Mouse (Mus musculus) ovary, postnatal 14 days (tissue): ENCODE measurements at regions not wholly inside any gene's neighbourhood (a gene's known extent, or its start where the extent isn't known, plus 50 kb on each side); places are given as distances from the start of the nearest gene placed in this dataset.

Experiments used
- DNase-seq: peaks from one replicate; pipeline ENCODE4 v3.0.0; 2022; ENCODE audit warnings: low spot score

GRCm38 (mm10) chr9:122437464-122437863 is 86.1 kb downstream of the Abhd5 start:
- no peak for DNase-seq

- DNase-seq: no peak
These were observed 95.1 kb downstream of the Abhd5 start for GRCm38 (mm10) chr9:122446387-122447105.

- DNase-seq: no peak
These were observed 96.2 kb downstream of the Abhd5 start for GRCm38 (mm10) chr9:122447568-122447967.

GRCm38 (mm10) chr9:122448342-122448741 is 96.9 kb downstream of the Abhd5 start:
- no peak for DNase-seq

- DNase-seq: no peak
These were observed 99.1 kb downstream of the Abhd5 start for GRCm38 (mm10) chr9:122450524-122450923.

- DNase-seq: no peak
These were observed 103.9 kb downstream of the Abhd5 start for GRCm38 (mm10) chr9:122455301-122455700.

- DNase-seq: no peak
These were observed 104.4 kb downstream of the Abhd5 start for GRCm38 (mm10) chr9:122455779-122456178.

GRCm38 (mm10) chr9:122459491-122459890 is 108.1 kb downstream of the Abhd5 start:
- DNase-seq: no peak

GRCm38 (mm10) chr9:122471539-122471938 is 120.1 kb downstream of the Abhd5 start:
- no peak for DNase-seq

- peak; percentile 57 for DNase-seq
These were observed 124.9 kb downstream of the Abhd5 start for GRCm38 (mm10) chr9:122476356-122476755.

GRCm38 (mm10) chr9:122487001-122487400 is 135.6 kb downstream of the Abhd5 start:
- no peak for DNase-seq

GRCm38 (mm10) chr9:122494691-122495090 is 143.3 kb downstream of the Abhd5 start:
- no peak for DNase-seq

- peak; percentile 10 for DNase-seq
These were observed 145.1 kb downstream of the Abhd5 start for GRCm38 (mm10) chr9:122496482-122496985.

GRCm38 (mm10) chr9:122501864-122502341 is 150.5 kb downstream of the Abhd5 start:
- no peak for DNase-seq

- DNase-seq: no peak
These were observed 170.2 kb downstream of the Abhd5 start for GRCm38 (mm10) chr9:122521569-122521968.

GRCm38 (mm10) chr9:122525621-122526055 is 174.2 kb downstream of the Abhd5 start:
- DNase-seq: no peak

GRCm38 (mm10) chr9:122528267-122528666 is 176.9 kb downstream of the Abhd5 start:
- no peak for DNase-seq

GRCm38 (mm10) chr9:122529721-122530120 is 178.3 kb downstream of the Abhd5 start:
- DNase-seq: no peak

- no peak for DNase-seq
These were observed 180.4 kb downstream of the Abhd5 start for GRCm38 (mm10) chr9:122531806-122532205.

GRCm38 (mm10) chr9:122534121-122534814 is 182.9 kb downstream of the Abhd5 start:
- DNase-seq: peak; percentile 16

- DNase-seq: no peak
These were observed 183.6 kb downstream of the Abhd5 start for GRCm38 (mm10) chr9:122534965-122535364.

GRCm38 (mm10) chr9:122540091-122540490 is 188.7 kb downstream of the Abhd5 start:
- no peak for DNase-seq

GRCm38 (mm10) chr9:122556051-122556450 is 191.1 kb upstream of the Topaz1 start:
- DNase-seq: no peak
